Mouse (Mus musculus) liver, embryonic 14.5 days (tissue): ENCODE results near the gene Hrh1.

Experiments used
- CTCF ChIP-seq: IDR thresholded peaks from 2 replicates; pipeline ENCODE4 v1.5.1; 2016; ENCODE audit warnings: antibody characterized with exemption, low read depth, control low read depth
- EP300 ChIP-seq: IDR thresholded peaks from 2 replicates; pipeline ENCODE4 v1.6.1; 2016; ENCODE audit warnings: antibody characterized with exemption, low read depth

DNA sequence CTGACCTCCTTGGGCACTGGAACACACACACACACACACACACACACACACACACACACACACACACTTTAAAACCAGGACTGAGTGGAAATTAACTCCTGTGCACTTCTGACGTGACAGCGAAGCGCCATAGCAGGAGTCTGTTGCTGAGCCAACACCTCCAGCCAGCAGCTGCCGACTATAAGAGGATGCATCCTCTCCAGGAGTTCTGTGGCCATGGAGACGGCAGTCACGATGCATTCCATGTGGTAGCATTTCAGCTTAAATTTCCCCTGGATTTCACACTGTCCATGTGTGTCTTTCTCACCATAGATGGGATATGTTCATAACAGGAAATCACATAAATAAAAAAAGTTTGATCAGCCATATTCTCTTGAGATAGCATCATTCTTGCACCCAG, 30.1 kb upstream of the Hrh1 start:
- no peak for TF ChIP-seq CTCF
- TF ChIP-seq EP300, result no peak
